Mouse (Mus musculus): Measurements from ENCODE around the gene A730015C16Rik. TPM values are rescaled to one million over a fixed set of nuclear protein-coding genes. Genes with fewer than 3 reads are reported as not detected.

Gene A730015C16Rik
- polyA plus RNA-seq (2015; fragmentation: Nextera tagmentation; extraction: Ambion mirVana), result 0.83 and 1.4 TPM in 2 replicates

- no peaks in the 10 kb centered on the region for H3K9me3 ChIP-seq
- no peaks in the 10 kb centered on the region for H3K27me3 ChIP-seq (replicated peaks)
- peak within 1 kb of the TSS; percentile 89 for H3K4me3 ChIP-seq
- peaks cover 26% of the 10 kb centered on the region for H3K4me1 ChIP-seq
- H3K9ac ChIP-seq, result peak within 1 kb of the TSS; percentile 92
- H3K36me3 ChIP-seq, result peaks cover 25% of the 10 kb centered on the region
- H3K4me2 ChIP-seq, result peak within 1 kb of the TSS; percentile 81
- peak within 1 kb of the TSS; percentile 92 for H3K27ac ChIP-seq (replicated peaks)
- WGBS, result 9% methylated on average over 20 of the region's 20 CpGs
- ATAC-seq (ENCODE audit: extremely low read depth, insufficient number of reproducible peaks, low FRiP score, low TSS enrichment), result no peak
These were observed at the start of gene A730015C16Rik for GRCm38 (mm10) chr4:108848505-108848848. TSS of gene A730015C16Rik (minus strand) at chr4:108848619.

- no peaks in the 10 kb centered on the region for H3K4me1 ChIP-seq
- H3K36me3 ChIP-seq, result no peaks in the 10 kb centered on the region
- H3K27me3 ChIP-seq (replicated peaks), result no peaks in the 10 kb centered on the region
- peaks cover 5% of the 10 kb centered on the region; the same call in 1 of the 2 replicates for H3K9me3 ChIP-seq
- ATAC-seq (ENCODE audit: extremely low read depth, insufficient number of reproducible peaks, low FRiP score, low TSS enrichment), result no peak
- no peak overlapping the region for H3K27ac ChIP-seq (replicated peaks)
- 81% methylated on average over 6 of the region's 6 CpGs for WGBS
- H3K4me2 ChIP-seq, result no peak overlapping the region
- no peak overlapping the region for H3K9ac ChIP-seq
- no peak overlapping the region for H3K4me3 ChIP-seq
These were observed 42.5 kb upstream of the A730015C16Rik start for GRCm38 (mm10) chr4:108890876-108891275.

- WGBS, result 75% methylated on average over 4 of the region's 4 CpGs
- no peak overlapping the region for H3K4me3 ChIP-seq
- no peak overlapping the region for H3K27ac ChIP-seq (replicated peaks)
- H3K4me1 ChIP-seq, result no peaks in the 10 kb centered on the region
- peaks cover 5% of the 10 kb centered on the region; the same call in 1 of the 2 replicates for H3K9me3 ChIP-seq
- H3K4me2 ChIP-seq, result no peak overlapping the region
- no peaks in the 10 kb centered on the region for H3K36me3 ChIP-seq
- H3K27me3 ChIP-seq (replicated peaks), result no peaks in the 10 kb centered on the region
- no peak for ATAC-seq (ENCODE audit: extremely low read depth, insufficient number of reproducible peaks, low FRiP score, low TSS enrichment)
- no peak overlapping the region for H3K9ac ChIP-seq
These were observed 39.0 kb upstream of the A730015C16Rik start for GRCm38 (mm10) chr4:108887456-108887855.

- WGBS, result 45% methylated on average over 13 of the region's 13 CpGs
- no peaks in the 10 kb centered on the region for H3K36me3 ChIP-seq
These were observed 35.4 kb upstream of the A730015C16Rik start for GRCm38 (mm10) chr4:108883815-108884214.

GRCm38 (mm10) chr4:108878963-108879822 is 30.8 kb upstream of the A730015C16Rik start, which contains the start of gene Rab3b:
TSS of gene Rab3b (plus strand) at chr4:108879063.
- Histone ChIP-seq H3K4me3 (peak within 1 kb of the TSS; percentile 62), H3K4me1 (peaks cover 15% of the 10 kb centered on the region), H3K9ac (peak within 1 kb of the TSS; percentile 76), H3K9me3 (no peaks in the 10 kb centered on the region), H3K27me3 (replicated peaks) (peaks cover 13% of the 10 kb centered on the region), H3K4me2 (peak within 1 kb of the TSS; percentile 95), H3K36me3 (no peaks in the 10 kb centered on the region), H3K27ac (replicated peaks) (no peak within 1 kb of the TSS)
- WGBS, result under 1% methylated on average over 46 of the region's 46 CpGs
- ATAC-seq (ENCODE audit: extremely low read depth, insufficient number of reproducible peaks, low FRiP score, low TSS enrichment), result peak; percentile 80

More at GRCm38 (mm10) chr4:108883815-108884214, 35.4 kb upstream of the A730015C16Rik start:
- H3K9me3 ChIP-seq, result peaks cover 5% of the 10 kb centered on the region; the same call in 1 of the 2 replicates
- no peak overlapping the region for H3K9ac ChIP-seq
- peaks cover 6% of the 10 kb centered on the region; the same call in 1 of the 2 replicates for H3K27me3 ChIP-seq (replicated peaks)
- H3K27ac ChIP-seq (replicated peaks), result no peak overlapping the region
- no peak for ATAC-seq (ENCODE audit: extremely low read depth, insufficient number of reproducible peaks, low FRiP score, low TSS enrichment)
- peaks cover 10% of the 10 kb centered on the region for H3K4me1 ChIP-seq
- no peak overlapping the region for H3K4me3 ChIP-seq
- no peak overlapping the region for H3K4me2 ChIP-seq

- no peak overlapping the region for H3K4me3 ChIP-seq
- H3K4me2 ChIP-seq, result no peak overlapping the region
- H3K4me1 ChIP-seq, result peaks cover 15% of the 10 kb centered on the region
- no peak overlapping the region for H3K9ac ChIP-seq
- no peak overlapping the region for H3K27ac ChIP-seq (replicated peaks)
- H3K36me3 ChIP-seq, result no peaks in the 10 kb centered on the region
- peaks cover 13% of the 10 kb centered on the region for H3K27me3 ChIP-seq (replicated peaks)
- ATAC-seq (ENCODE audit: extremely low read depth, insufficient number of reproducible peaks, low FRiP score, low TSS enrichment), result no peak
- no peaks in the 10 kb centered on the region for H3K9me3 ChIP-seq
- WGBS, result 69% methylated on average over 6 of the region's 6 CpGs
These were observed 29.5 kb upstream of the A730015C16Rik start for GRCm38 (mm10) chr4:108877901-108878300.

- Histone ChIP-seq H3K9me3 (no peaks in the 10 kb centered on the region), H3K4me3 (no peak overlapping the region)
- 82% methylated on average over 5 of the region's 5 CpGs for WGBS
These were observed 25.3 kb upstream of the A730015C16Rik start for GRCm38 (mm10) chr4:108873746-108874145.

GRCm38 (mm10) chr4:108869730-108870374 is 21.4 kb upstream of the A730015C16Rik start:
- ATAC-seq (ENCODE audit: extremely low read depth, insufficient number of reproducible peaks, low FRiP score, low TSS enrichment), result no peak
- H3K9me3 ChIP-seq, result no peaks in the 10 kb centered on the region
- no peak overlapping the region for H3K27ac ChIP-seq (replicated peaks)
- no peaks in the 10 kb centered on the region for H3K27me3 ChIP-seq (replicated peaks)
- H3K36me3 ChIP-seq, result peaks cover 4% of the 10 kb centered on the region
- H3K4me2 ChIP-seq, result no peak overlapping the region
- H3K9ac ChIP-seq, result no peak overlapping the region
- H3K4me1 ChIP-seq, result no peaks in the 10 kb centered on the region
- no peak overlapping the region for H3K4me3 ChIP-seq
- WGBS, result 33% methylated on average over 10 of the region's 10 CpGs

More at GRCm38 (mm10) chr4:108873746-108874145, 25.3 kb upstream of the A730015C16Rik start:
- ATAC-seq (ENCODE audit: extremely low read depth, insufficient number of reproducible peaks, low FRiP score, low TSS enrichment), result no peak
- Histone ChIP-seq H3K27me3 (replicated peaks) (peaks cover 8% of the 10 kb centered on the region; the same call in 1 of the 2 replicates), H3K36me3 (no peaks in the 10 kb centered on the region; the same call in 1 of the 2 replicates), H3K4me2 (no peak overlapping the region), H3K4me1 (peaks cover 5% of the 10 kb centered on the region), H3K27ac (replicated peaks) (no peak overlapping the region), H3K9ac (no peak overlapping the region)

- Histone ChIP-seq H3K9ac (no peak overlapping the region), H3K36me3 (peaks cover 31% of the 10 kb centered on the region), H3K4me2 (no peak overlapping the region), H3K4me3 (no peak overlapping the region), H3K4me1 (no peaks in the 10 kb centered on the region), H3K27me3 (replicated peaks) (no peaks in the 10 kb centered on the region), H3K27ac (replicated peaks) (no peak overlapping the region), H3K9me3 (no peaks in the 10 kb centered on the region)
- ATAC-seq (ENCODE audit: extremely low read depth, insufficient number of reproducible peaks, low FRiP score, low TSS enrichment), result no peak
- 68% methylated on average over 7 of the region's 7 CpGs for WGBS
These were observed 18.4 kb upstream of the A730015C16Rik start for GRCm38 (mm10) chr4:108866806-108867205.

- H3K4me1 ChIP-seq, result peaks cover 29% of the 10 kb centered on the region
- peak; percentile 69 for ATAC-seq (ENCODE audit: extremely low read depth, insufficient number of reproducible peaks, low FRiP score, low TSS enrichment)
- peak within 1 kb of the TSS; percentile 92 for H3K27ac ChIP-seq (replicated peaks)
- peak within 1 kb of the TSS; percentile 92 for H3K9ac ChIP-seq
- no peaks in the 10 kb centered on the region for H3K27me3 ChIP-seq (replicated peaks)
- H3K4me2 ChIP-seq, result peak within 1 kb of the TSS; percentile 81
- H3K4me3 ChIP-seq, result peak within 1 kb of the TSS; percentile 89
- no peaks in the 10 kb centered on the region for H3K9me3 ChIP-seq
- under 1% methylated on average over 77 of the region's 77 CpGs for WGBS
- peaks cover 19% of the 10 kb centered on the region for H3K36me3 ChIP-seq
These were observed 509 bp downstream of the A730015C16Rik start, which contains the start of gene Kti12 for GRCm38 (mm10) chr4:108847715-108848504. TSS of gene Kti12 (plus strand) at chr4:108847785.

Measured in heart, embryonic 13.5 days (tissue).